Mouse (Mus musculus) cortical plate, adult 2 months (tissue): ENCODE data around the gene Litaf. TPM values are rescaled to one million over a fixed set of nuclear protein-coding genes. Genes with fewer than 3 reads are reported as not detected.
"Not testable (repeated sequence)": the region's sequence is repeated elsewhere in the genome, so short reads cannot be mapped to it uniquely, and the experiment has no call there.

ENCODE experiments used
- H3K27ac ChIP-seq: fragments of 200-500 bp; 2 replicates; pipeline ENCODE4 v1.5.1; 2012; ENCODE audit warnings: low read length, control low read depth, inconsistent platforms; ENCODE audit not compliant: insufficient read depth
- H3K4me1 ChIP-seq: fragments of 200-500 bp; 2 replicates; pipeline ENCODE4 v1.6.1; 2011; ENCODE audit warnings: low read length; ENCODE audit not compliant: control insufficient read depth, insufficient read depth
- H3K4me3 ChIP-seq: fragments of 200-500 bp; 2 replicates; pipeline ENCODE4 v1.5.1; 2011; ENCODE audit warnings: mild to moderate bottlenecking, low read length, control low read depth; ENCODE audit not compliant: insufficient read depth
- CTCF ChIP-seq: fragments of 200-500 bp; IDR thresholded peaks from 2 replicates; pipeline ENCODE4 v1.5.1; 2011; ENCODE audit warnings: mild to moderate bottlenecking, control low read depth, low read length; ENCODE audit not compliant: insufficient read depth; ENCODE audit errors: extremely low read depth
- POLR2A ChIP-seq: fragments of 200-500 bp; IDR thresholded peaks from 2 replicates; pipeline ENCODE4 v1.6.1; 2011; ENCODE audit warnings: mild to moderate bottlenecking, low read length, control low read depth; ENCODE audit not compliant: insufficient read depth; ENCODE audit errors: extremely low read depth
- polyA plus RNA-seq: library from polyadenylated mRNA; depleted of rRNA; stranded (reverse); fragments of >200 nt; gene quantifications from 2 replicates; pipeline ENCODE4 v1.2.3, GENCODE M21; 2012

Gene Litaf
- polyA plus RNA-seq, 1 experiment, result 45.0 TPM

DNA sequence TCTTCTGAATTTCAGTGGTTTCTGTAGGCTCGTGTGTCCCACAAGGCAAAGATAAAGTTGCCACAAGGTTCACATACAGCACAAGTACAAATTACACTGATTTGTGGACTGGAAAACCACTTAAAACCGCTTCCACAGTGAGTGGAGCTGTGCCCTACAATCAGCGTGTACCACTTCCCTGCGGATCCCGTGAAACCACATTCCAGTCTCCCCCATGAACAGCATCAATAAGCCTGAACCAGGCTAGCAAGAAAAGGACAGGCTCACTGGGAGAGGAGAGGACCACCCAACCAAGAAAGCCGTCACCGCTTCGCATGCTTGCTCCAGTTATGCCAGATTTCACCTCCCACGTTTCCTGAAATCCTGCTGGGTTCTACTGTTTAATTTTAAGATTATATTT, 77.7 kb downstream of the Litaf start:
- H3K27ac ChIP-seq, result no peak overlapping the region
- TF ChIP-seq CTCF, result no peak
- no peak for TF ChIP-seq POLR2A
- no peaks in the 10 kb centered on the region for H3K4me1 ChIP-seq
- no peak overlapping the region for H3K4me3 ChIP-seq

DNA sequence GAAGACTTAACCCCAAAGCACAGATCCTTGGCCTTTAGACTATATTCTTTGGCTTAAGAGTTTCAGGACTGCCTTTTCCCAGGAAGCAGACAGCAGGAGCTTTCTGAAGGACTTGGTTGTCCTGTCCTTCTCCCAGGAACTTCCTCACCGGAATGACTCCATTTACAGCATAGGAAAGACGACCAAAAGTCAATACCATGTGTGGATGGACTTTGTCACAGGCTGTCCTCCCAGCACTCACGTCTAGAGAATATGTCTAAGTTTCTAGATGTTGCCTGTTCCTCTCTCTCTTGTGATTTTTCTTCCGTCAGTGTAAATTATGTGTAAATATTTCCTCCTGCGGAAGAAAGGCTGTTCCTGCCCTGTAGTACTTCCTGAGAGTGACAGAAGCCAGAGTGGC, 81.4 kb downstream of the Litaf start:
- TF ChIP-seq POLR2A (no peak), CTCF (no peak)
- no peaks in the 10 kb centered on the region for H3K4me1 ChIP-seq
- no peak overlapping the region for H3K27ac ChIP-seq
- H3K4me3 ChIP-seq, result no peak overlapping the region

DNA sequence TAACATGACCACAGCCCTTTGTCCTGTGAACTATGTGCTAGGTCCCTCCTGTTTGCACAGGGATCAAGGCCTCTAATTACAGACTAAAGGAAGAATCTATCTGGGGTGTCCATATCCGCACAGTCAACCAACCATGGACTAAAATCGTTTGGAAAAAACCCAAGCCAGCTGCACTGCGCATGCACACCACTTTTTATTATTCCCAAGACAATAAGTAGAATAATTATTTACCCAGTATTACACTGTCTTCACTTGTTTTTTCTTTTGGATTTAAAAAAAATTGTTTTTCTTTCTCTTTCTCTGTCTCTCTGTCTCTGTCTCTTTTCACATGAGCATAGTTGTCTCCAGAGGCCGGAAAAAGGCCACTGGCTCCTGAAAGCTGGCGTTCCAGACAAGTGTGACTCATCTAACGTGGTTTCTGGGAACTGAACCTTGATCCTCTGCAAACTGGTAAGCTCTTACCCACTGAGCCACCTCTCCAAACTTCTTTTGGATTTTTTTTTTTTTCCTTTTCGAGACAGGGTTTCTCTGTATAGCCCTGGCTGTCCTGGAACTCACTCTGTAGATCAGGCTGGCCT, 84.4 kb downstream of the Litaf start:
- no peak for TF ChIP-seq POLR2A
- TF ChIP-seq CTCF, result no peak
- H3K4me3 ChIP-seq, result no peak overlapping the region
- no peak overlapping the region for H3K27ac ChIP-seq
- H3K4me1 ChIP-seq, result no peaks in the 10 kb centered on the region

DNA sequence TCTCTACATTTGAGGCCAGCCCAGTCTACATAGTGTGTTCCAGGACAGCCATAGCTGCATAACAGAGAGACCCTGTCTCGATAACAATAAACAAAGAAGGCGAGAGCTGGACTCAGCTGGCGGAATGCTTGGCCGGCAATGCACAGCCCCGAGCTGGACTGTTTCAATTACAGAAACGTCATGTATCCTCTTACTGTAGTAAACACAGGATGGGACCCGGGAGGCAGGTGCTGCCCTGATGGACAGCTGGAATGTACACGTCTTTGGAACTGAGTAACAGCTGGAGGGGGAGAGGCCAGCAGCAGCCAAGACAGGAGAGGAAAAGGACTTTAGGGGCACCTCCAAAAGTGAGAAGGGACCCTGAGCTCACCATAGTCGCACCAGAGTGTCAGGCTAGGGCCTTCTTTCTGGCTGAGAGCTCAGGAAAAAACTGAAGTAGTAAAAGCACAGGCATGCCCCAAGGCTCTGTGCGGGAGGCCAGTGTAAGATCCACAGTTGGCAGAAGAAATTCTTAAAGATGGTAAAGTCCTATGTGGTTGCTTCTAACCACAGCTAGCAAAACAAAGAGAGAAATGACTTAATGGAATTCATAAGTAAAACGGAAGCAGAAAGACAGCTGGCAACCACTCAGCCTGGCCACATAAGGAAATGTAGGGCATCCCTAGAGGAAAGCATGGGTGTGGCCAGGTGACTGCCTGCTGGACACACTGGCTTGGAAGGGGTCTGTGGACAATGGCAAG, 86.7 kb downstream of the Litaf start:
- TF ChIP-seq CTCF, result no peak
- no peak for TF ChIP-seq POLR2A
- H3K4me1 ChIP-seq, result no peaks in the 10 kb centered on the region
- 0 out of 2 replicates have a peak overlapping the region, but pooled peaks have one; percentile 32 for H3K27ac ChIP-seq
- no peak overlapping the region for H3K4me3 ChIP-seq

DNA sequence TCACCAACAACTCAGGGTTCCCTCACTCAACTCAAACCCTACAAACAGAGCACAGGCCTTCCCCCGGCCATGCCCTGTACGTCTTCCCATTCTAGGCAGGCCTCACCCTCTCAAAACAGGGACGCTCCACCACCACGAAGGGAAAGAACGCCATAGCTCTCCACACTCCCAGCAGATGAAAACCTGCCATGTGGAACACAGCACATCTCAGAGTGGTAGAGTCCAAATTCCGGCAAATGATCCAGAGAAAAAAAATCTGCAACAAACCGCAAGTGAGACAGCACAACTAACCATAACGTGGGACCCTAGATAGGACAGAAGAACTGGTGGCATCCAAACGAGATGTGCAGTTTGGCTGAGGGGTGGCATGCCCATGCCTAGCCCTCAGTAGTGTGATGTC, 88.1 kb downstream of the Litaf start:
- TF ChIP-seq POLR2A (no peak), CTCF (no peak)
- H3K4me1 ChIP-seq, result no peaks in the 10 kb centered on the region
- no peak overlapping the region for H3K4me3 ChIP-seq
- H3K27ac ChIP-seq, result no peak overlapping the region

DNA sequence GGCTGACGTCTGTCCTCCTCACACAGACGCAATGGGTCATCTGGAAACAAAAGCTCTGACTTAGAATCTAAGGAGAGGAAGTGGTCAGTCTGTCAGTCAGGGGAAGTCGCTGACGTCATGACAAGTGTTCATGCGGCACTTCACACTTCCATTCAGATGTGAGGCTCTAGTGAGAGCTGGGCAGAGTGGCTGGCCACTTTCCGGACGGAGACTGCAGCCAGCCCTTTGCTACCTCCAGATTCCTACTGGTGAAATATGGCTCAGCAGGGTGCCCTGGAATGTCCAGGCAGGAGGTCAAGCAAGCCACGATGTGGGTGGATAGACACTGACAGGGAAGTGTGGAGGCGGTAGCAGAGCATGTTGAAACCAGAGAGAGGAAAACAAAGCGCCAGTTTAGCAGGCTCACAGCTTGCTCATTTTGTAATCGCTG, 89.7 kb downstream of the Litaf start:
- Histone ChIP-seq H3K27ac (no peak overlapping the region), H3K4me1 (no peaks in the 10 kb centered on the region), H3K4me3 (no peak overlapping the region)
- TF ChIP-seq POLR2A, result no peak
- TF ChIP-seq CTCF, result no peak

DNA sequence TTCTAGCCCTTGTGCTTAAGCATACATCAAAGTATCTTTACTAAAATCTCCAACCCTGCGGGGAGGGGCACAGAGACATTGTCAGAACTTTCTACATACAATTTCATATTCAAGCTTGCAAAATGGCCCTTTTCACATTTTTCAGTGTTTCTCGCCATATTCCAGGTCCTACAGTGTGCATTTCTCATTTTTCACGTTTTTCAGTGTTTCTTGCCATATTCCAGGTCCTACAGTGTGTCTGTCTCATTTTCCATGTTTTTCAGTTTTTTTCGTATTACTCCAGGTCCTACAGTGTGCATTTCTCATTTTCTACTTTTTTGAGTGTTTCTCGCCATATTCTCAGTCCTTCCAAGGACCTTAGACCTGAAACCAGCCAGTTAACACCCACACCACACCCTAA, 91.0 kb downstream of the Litaf start:
- H3K4me3 ChIP-seq, result no peak overlapping the region
- no peaks in the 10 kb centered on the region for H3K4me1 ChIP-seq
- H3K27ac ChIP-seq, result no peak overlapping the region
- TF ChIP-seq CTCF (no peak), POLR2A (no peak)

DNA sequence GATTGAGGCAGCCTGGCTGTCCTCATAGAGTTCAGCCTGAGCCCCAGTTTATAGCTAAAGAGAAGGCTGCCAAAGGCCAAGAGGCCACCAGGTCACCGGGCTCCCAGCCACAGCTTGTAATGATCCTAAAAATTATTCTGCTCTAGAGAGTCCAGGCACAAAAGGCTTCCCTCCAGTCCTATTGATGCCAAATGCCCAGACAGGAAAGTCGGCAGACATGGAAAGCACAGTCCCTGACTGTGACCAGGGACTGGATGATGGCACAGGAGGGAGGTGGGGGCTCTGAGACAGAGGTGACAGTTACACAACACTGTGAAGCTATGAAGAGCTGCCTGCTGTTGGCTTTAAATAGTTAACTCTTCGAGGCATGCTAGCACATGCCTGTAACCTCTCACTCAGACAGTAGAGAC, 91.9 kb downstream of the Litaf start:
- TF ChIP-seq POLR2A (no peak), CTCF (no peak)
- no peak overlapping the region for H3K4me3 ChIP-seq
- no peak overlapping the region for H3K27ac ChIP-seq
- H3K4me1 ChIP-seq, result no peaks in the 10 kb centered on the region

DNA sequence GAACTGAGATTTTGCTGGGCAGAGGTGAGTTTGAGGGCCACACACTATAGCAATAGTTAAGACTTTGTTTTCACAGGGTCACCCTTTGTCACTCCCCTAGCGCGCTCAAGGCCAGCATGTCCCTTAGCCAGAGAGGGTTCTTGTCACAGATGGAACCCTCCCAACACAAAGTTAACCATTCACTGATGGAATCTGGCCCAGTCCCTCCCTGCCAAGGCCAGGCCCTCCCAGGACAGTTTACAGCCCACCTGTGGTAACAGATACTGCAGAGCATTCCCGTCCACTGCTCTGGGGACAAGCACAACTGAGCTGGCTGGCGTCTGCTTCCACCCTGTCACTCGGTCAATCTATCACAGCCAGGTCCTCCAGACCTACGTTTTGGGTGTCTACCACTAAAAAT, 93.7 kb downstream of the Litaf start:
- TF ChIP-seq CTCF (no peak), POLR2A (no peak)
- Histone ChIP-seq H3K27ac (no peak overlapping the region), H3K4me1 (no peaks in the 10 kb centered on the region), H3K4me3 (no peak overlapping the region)

DNA sequence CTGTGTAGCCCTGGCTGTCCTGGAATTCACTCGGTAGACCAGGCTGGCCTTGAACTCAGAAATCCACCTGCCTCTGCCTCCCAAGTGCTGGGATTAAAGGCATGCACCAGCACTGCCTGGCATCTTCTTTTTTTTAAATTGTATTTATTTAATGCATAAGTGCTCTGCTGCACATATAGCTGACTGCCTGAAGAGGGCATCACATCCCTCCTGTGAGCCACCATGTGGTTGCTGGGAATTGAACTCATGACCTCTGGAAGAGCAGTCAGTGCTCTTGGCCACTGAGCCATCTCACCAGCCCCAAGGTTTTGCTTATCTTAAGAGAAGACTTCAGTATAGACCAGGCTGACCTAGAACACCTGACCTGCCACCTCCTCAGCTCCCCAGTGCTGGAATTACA, 96.0 kb downstream of the Litaf start:
- H3K27ac ChIP-seq, H3K4me3 ChIP-seq, H3K4me1 ChIP-seq: not testable (repeated sequence)
- peak; percentile 17; the same call in 1 of the 2 replicates for TF ChIP-seq CTCF
